Mouse (Mus musculus) embryonic facial prominence, embryonic 12.5 days (tissue): ENCODE data around the gene Pip5k1b. TPM values are rescaled to one million over a fixed set of nuclear protein-coding genes. Genes with fewer than 3 reads are reported as not detected.

Experiments used
- ATAC-seq: fragments of 200-750 bp; cut with Nextera tagmentation; 2 replicates; pipeline ENCODE4 v1.8.0; 2017; ENCODE audit not compliant: insufficient number of reproducible peaks, insufficient read depth, low FRiP score, low TSS enrichment
- H3K27ac ChIP-seq: fragments of 300-500 bp; sonication (generic); 2 replicates; pipeline ENCODE4 v1.5.1; 2016; ENCODE audit warnings: mild to moderate bottlenecking
- H3K27me3 ChIP-seq: fragments of 300-500 bp; sonication (generic); 2 replicates; pipeline ENCODE4 v1.6.1; 2016; ENCODE audit warnings: mild to moderate bottlenecking, moderate library complexity
- H3K36me3 ChIP-seq: fragments of 300-500 bp; sonication (generic); 2 replicates; pipeline ENCODE4 v1.6.1; 2016; ENCODE audit warnings: mild to moderate bottlenecking
- H3K4me1 ChIP-seq: fragments of 300-500 bp; sonication (generic); 2 replicates; pipeline ENCODE4 v1.6.1; 2016
- H3K4me2 ChIP-seq: fragments of 300-500 bp; sonication (generic); replicated peaks from 2 replicates; pipeline ENCODE4 v1.6.1; 2016; ENCODE audit warnings: mild to moderate bottlenecking, moderate library complexity
- H3K4me3 ChIP-seq: fragments of 300-500 bp; sonication (generic); 2 replicates; pipeline ENCODE4 v1.5.1; 2016; ENCODE audit warnings: mild to moderate bottlenecking
- H3K9ac ChIP-seq: fragments of 300-500 bp; sonication (generic); 2 replicates; pipeline ENCODE4 v1.6.1; 2016; ENCODE audit warnings: mild to moderate bottlenecking, moderate library complexity
- H3K9me3 ChIP-seq: fragments of 300-500 bp; sonication (generic); 2 replicates; pipeline ENCODE4 v1.6.1; 2016; ENCODE audit warnings: mild to moderate bottlenecking, moderate library complexity
- WGBS: fragments of 180-500 bp; shearing (Covaris S2); methylation state at CpG from one replicate; pipeline ENCODE4 v1.1.7; 2016; 5-methylcytosine and 5-hydroxymethylcytosine counted together
- polyA plus RNA-seq: library from polyadenylated mRNA; unstranded; fragments of >200 nt; fragmentation: Nextera tagmentation; extraction: Ambion mirVana; gene quantifications from 2 replicates; pipeline ENCODE4 v1.2.1, GENCODE M21; 2016

The Pip5k1b gene
- polyA plus RNA-seq, 1 experiment from 2014 or later = 2.0 TPM

GRCm38 (mm10) chr19:24271326-24271725, 284.3 kb downstream of the Pip5k1b start:
- H3K27me3 ChIP-seq = no peaks in the 10 kb centered on the region
- WGBS = 51% methylated on average over 7 of the region's 7 CpGs
- peaks cover 21% of the 10 kb centered on the region for H3K36me3 ChIP-seq
- no peak overlapping the region for H3K4me3 ChIP-seq
- H3K9ac ChIP-seq = no peak overlapping the region
- H3K4me1 ChIP-seq = peaks cover 3% of the 10 kb centered on the region; the same call in 1 of the 2 replicates
- H3K4me2 ChIP-seq = peak overlapping the region; percentile 28
- H3K9me3 ChIP-seq = no peaks in the 10 kb centered on the region
- peak; percentile 67 for ATAC-seq
- H3K27ac ChIP-seq = no peak overlapping the region

DNA sequence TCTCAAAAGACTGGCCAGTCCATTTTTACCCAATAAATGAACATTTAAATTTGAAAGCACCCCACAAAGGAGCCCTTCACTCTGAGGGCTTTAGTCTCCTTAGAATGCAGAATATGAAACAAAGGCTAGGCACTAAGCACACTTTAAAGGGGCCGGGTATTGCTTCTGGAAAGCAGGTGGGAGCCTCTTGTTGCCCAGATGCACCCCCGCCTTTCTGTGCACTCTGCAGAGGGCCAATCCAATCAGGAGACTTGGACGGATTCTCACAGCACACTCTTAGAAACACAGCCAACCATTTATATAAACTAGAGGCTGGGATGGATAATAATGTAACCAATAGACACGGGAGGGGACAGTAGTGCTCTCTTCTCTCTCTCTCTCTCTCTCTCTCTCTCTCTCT, 287.1 kb downstream of the Pip5k1b start:
- Histone ChIP-seq H3K4me2 (no peak overlapping the region), H3K27ac (no peak overlapping the region)

DNA sequence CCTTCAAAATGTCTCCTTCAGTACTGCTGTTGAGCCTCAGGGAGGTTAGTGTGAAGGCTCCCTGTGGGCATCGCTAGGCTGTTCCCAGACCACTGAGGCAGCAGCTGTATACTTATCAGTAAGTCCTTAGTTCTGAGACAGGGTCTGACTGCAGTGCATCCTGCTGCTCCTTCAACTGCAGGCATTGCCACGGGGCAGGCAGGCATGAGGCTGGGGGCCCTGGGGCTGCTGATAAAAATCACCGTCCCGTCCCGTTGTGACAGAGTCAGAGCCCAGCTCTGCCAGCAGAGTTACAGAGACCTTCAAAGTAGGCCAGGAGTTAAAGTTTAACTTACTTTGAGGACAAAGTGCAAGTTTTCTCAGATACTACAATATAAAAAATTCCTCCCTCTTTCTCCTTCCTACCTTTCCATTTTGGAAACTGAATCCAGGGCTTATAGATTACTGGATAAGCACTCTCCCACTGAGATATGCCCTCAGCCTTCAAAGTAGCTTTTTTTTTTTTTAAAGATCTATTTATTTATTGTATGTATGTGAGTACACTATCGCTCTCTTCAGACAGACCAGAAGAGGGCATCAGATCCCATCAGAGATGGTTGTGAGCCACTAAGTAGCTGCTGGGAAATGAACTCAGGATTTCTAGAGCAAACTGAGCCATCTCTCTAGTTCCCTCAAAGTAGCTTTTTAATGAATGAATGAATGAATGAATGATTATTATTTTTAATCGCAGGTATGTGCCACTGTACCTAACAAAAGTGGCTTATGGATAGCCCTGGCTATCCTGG, 289.4 kb downstream of the Pip5k1b start:
- peaks cover 28% of the 10 kb centered on the region for H3K36me3 ChIP-seq
- ATAC-seq = no peak

More for the DNA sequence above, 287.1 kb downstream of the Pip5k1b start:
- H3K4me3 ChIP-seq = no peak overlapping the region
- H3K9me3 ChIP-seq = no peaks in the 10 kb centered on the region
- H3K36me3 ChIP-seq = peaks cover 24% of the 10 kb centered on the region
- peaks cover 3% of the 10 kb centered on the region; the same call in 1 of the 2 replicates for H3K4me1 ChIP-seq
- no peak overlapping the region for H3K9ac ChIP-seq
- WGBS = 69% methylated on average over 4 of the region's 4 CpGs
- no peak for ATAC-seq
- no peaks in the 10 kb centered on the region for H3K27me3 ChIP-seq

DNA sequence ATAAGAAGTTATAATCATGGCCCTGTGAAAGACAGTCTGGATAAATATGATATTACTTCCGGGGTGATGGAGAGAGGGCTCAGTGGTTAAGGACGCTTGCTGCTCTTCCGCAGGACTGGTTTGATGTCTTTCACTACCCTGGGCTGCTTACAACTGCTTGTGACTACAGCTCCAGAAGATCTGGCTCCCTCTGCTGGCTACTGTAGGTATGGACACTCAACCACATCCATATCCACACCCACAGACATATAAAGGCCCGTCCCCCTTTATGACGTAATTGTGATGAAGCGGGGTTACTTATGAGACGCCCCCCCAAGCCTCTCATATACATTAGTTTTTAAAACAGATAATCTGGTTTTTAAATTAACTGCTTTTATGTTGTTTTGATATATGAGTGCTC, 290.7 kb downstream of the Pip5k1b start:
- peaks cover 18% of the 10 kb centered on the region for H3K36me3 ChIP-seq
- no peaks in the 10 kb centered on the region for H3K9me3 ChIP-seq
- WGBS = 44% methylated on average over 7 of the region's 7 CpGs
- no peak overlapping the region for H3K9ac ChIP-seq
- no peaks in the 10 kb centered on the region for H3K27me3 ChIP-seq
- no peak for ATAC-seq
- no peak overlapping the region for H3K4me2 ChIP-seq
- H3K4me1 ChIP-seq = no peaks in the 10 kb centered on the region
- H3K4me3 ChIP-seq = no peak overlapping the region
- H3K27ac ChIP-seq = no peak overlapping the region

More for the DNA sequence above, 289.4 kb downstream of the Pip5k1b start:
- Histone ChIP-seq H3K27me3 (no peaks in the 10 kb centered on the region), H3K9ac (no peak overlapping the region), H3K4me3 (no peak overlapping the region), H3K4me1 (peaks cover 2% of the 10 kb centered on the region; the same call in 1 of the 2 replicates), H3K4me2 (no peak overlapping the region), H3K9me3 (no peaks in the 10 kb centered on the region), H3K27ac (no peak overlapping the region)
- WGBS = 86% methylated on average over 7 of the region's 7 CpGs

DNA sequence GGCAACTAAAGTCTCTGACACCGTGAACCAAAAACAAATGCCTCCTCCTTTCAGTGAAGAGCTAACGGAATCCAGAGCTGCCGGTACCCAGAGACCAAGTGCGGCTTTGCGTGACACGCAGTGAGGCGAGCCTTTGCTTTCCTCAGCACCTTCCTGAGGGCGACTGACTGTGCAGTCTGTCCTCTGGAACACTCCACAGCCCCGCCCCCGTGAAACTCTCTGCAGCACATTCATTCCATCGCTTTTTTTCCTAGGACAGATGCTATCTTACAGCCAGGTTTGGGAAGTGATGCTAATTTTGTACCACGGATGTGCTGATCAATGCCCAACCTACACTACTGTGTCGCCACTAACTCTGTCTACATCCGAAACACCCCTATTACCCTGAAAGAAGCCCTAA, 292.9 kb downstream of the Pip5k1b start:
- Histone ChIP-seq H3K36me3 (peaks cover 16% of the 10 kb centered on the region), H3K4me2 (no peak overlapping the region), H3K27ac (no peak overlapping the region), H3K9ac (no peak overlapping the region), H3K27me3 (no peaks in the 10 kb centered on the region), H3K4me3 (no peak overlapping the region), H3K9me3 (no peaks in the 10 kb centered on the region), H3K4me1 (no peaks in the 10 kb centered on the region)
- no peak for ATAC-seq
- WGBS = 89% methylated on average over 14 of the region's 14 CpGs

DNA sequence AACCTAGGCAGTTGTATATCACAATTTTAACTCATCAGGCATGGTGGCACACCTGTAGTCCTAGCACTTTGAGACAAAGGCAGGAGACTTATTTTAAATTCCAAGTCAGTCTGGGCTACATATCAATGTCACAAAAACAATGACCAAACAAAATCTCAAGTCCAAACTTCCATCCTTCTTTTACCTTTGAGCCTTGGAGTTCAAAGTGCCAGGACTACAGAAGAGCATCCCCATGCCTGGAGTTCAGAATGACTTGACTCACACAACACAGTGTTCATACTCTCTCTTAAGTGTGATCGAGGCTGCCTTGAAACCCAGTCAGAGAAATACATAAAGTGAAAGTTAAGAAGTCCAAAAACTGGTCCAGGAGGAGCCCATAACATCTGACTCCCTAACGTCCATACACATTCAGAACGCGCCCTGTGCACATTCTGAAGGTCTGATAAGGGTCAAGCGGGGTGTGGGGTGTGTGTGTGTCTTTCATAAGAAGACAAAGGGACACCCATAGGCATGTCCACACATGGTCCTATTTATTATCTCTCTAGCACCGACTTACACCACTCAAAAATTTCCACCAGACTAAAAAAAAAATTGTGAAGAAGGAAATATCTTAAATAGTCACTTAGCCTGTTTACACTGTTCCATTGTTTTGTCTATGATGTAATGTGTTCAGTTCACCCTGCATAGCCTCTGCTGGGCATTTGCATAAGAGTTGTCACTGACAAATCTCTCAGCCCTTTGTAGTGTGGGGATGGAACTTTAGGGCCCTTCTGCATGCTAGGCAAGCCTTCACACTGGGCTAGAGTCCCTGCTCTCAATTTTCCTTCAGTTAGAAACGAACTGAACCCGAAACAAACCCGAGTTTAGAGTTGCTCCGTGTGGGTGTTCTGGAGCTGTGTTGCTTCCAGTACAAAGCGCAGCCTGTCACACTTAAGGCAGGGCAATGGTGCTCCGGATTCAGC, 296.0 kb downstream of the Pip5k1b start:
- WGBS = 79% methylated on average over 12 of the region's 12 CpGs
- H3K4me1 ChIP-seq = no peaks in the 10 kb centered on the region
- H3K27ac ChIP-seq = no peak overlapping the region
- H3K9me3 ChIP-seq = no peaks in the 10 kb centered on the region
- ATAC-seq = no peak
- H3K27me3 ChIP-seq = no peaks in the 10 kb centered on the region
- H3K4me2 ChIP-seq = no peak overlapping the region
- no peak overlapping the region for H3K9ac ChIP-seq
- peaks cover 6% of the 10 kb centered on the region; the same call in 1 of the 2 replicates for H3K36me3 ChIP-seq
- H3K4me3 ChIP-seq = no peak overlapping the region

- Histone ChIP-seq H3K9me3 (no peaks in the 10 kb centered on the region), H3K9ac (no peak overlapping the region), H3K27me3 (no peaks in the 10 kb centered on the region), H3K36me3 (peaks cover 6% of the 10 kb centered on the region; the same call in 1 of the 2 replicates), H3K4me3 (no peak overlapping the region), H3K4me1 (no peaks in the 10 kb centered on the region), H3K4me2 (no peak overlapping the region), H3K27ac (no peak overlapping the region)
- no peak for ATAC-seq
- WGBS = 79% methylated on average over 5 of the region's 5 CpGs
These were observed 297.3 kb downstream of the Pip5k1b start for GRCm38 (mm10) chr19:24258368-24258767.

DNA sequence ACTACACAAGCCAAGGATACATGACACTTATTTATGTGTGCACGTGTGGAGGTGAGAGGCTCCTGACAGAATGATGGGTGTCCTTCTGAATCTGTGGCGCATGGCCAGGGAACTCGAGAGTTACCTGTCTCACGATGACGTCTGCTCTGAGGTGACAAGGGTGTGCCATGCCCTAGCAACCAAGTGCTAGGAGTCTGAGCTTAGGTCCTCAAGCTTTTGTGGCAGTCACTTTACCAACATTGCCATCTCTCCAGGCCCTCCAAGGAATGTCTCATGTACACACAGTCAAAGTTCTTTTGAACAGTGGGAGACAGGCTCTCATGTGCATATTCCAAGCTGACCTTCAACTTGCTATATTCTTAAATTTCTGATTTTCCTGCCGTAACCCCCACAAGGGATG, 297.7 kb downstream of the Pip5k1b start:
- Histone ChIP-seq H3K27me3 (no peaks in the 10 kb centered on the region), H3K36me3 (peaks cover 6% of the 10 kb centered on the region; the same call in 1 of the 2 replicates), H3K4me2 (no peak overlapping the region), H3K27ac (no peak overlapping the region), H3K4me1 (no peaks in the 10 kb centered on the region), H3K9ac (no peak overlapping the region), H3K4me3 (no peak overlapping the region), H3K9me3 (no peaks in the 10 kb centered on the region)
- no peak for ATAC-seq
- WGBS = 94% methylated on average over 6 of the region's 6 CpGs

- Histone ChIP-seq H3K27me3 (no peaks in the 10 kb centered on the region), H3K27ac (no peak overlapping the region), H3K4me2 (no peak overlapping the region), H3K36me3 (no peaks in the 10 kb centered on the region), H3K4me3 (no peak overlapping the region), H3K9me3 (no peaks in the 10 kb centered on the region), H3K9ac (no peak overlapping the region), H3K4me1 (peaks cover 7% of the 10 kb centered on the region)
- 25% methylated on average over 9 of the region's 9 CpGs for WGBS
- no peak for ATAC-seq
These were observed 301.9 kb downstream of the Pip5k1b start for GRCm38 (mm10) chr19:24253657-24254260.

- H3K4me2 ChIP-seq = 0 out of 2 replicates have a peak overlapping the region, but pooled peaks have one; percentile 11
- no peaks in the 10 kb centered on the region for H3K36me3 ChIP-seq
- no peaks in the 10 kb centered on the region for H3K27me3 ChIP-seq
- H3K9me3 ChIP-seq = no peaks in the 10 kb centered on the region
- no peak for ATAC-seq
- 10% methylated on average over 6 of the region's 6 CpGs for WGBS
- no peak overlapping the region for H3K27ac ChIP-seq
- H3K4me3 ChIP-seq = no peak overlapping the region
- H3K9ac ChIP-seq = no peak overlapping the region
- H3K4me1 ChIP-seq = peaks cover 7% of the 10 kb centered on the region
These were observed 303.8 kb downstream of the Pip5k1b start for GRCm38 (mm10) chr19:24251869-24252268.
